Mouse (Mus musculus): ENCODE results near the gene Card19. TPM values are rescaled to one million over a fixed set of nuclear protein-coding genes. Genes with fewer than 3 reads are reported as not detected.

The Card19 gene
- polyA plus RNA-seq, 1 experiment from 2014 or later, result 33.3 TPM

DNA sequence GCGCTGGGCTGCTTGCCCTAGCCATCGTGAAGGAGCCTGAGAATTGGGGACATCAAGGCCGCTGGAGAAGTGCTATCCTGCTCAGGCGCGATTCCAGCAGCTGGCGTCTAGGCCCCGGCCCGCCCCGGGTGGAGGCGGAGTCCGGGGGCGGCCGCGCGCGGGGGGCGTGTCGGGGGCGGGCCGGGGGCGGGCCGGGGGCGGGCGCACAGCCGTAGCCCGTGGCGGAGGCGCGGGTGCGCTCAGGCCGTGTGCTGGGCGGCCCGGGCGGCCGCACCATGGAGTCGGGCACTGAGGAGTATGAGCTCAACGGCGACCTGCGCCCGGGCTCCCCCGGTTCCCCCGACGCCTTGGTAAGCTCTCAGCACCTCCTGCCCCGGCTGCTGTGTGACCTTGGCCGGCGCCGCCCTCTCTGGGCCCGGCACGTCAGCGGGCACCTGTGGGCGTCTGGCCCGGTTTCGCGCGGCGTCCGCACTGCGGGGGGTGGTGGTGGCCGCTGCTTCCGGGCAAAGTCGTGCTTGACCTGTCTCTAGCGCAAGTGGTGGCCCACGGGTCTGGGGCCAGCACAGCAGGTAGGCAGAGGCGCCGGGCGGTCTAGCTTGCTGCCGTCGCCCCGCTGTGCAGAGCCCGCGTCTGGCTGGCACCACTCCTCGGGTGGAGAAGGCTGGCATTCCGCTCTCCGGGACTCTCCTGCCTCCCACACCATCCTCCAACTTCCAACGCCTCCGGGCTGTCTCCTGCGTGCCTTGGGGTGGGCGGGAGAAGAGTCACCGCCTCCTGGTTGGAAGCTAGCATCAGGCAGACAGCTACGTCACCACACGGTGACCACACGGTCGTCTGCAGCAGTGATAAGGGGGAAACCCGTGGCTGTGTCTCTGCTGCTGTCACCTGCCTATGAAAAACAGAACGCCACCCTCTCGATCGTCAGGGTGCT, 28.3 kb downstream of the Card19 start, which contains the start of gene Ninj1:
Ninj1 (plus strand) TSS at position 198 of the 931 bp plus-strand sequence.
- H3K9ac ChIP-seq (ENCODE audit: low read depth, low read length), result peak within 1 kb of the TSS; percentile 66
- H3K36me3 ChIP-seq (ENCODE audit: control insufficient read depth, insufficient read depth, low read length), result no peaks in the 10 kb centered on the region
- peak within 1 kb of the TSS; percentile 71 for H3K4me3 ChIP-seq (ENCODE audit: low read length)
- WGBS, result under 1% methylated on average over 60 of the region's 87 CpGs
- H3K27ac ChIP-seq (ENCODE audit: low read depth, low read length), result peak within 1 kb of the TSS; percentile 32; the same call in 1 of the 2 replicates
- H3K4me1 ChIP-seq (ENCODE audit: control insufficient read depth, insufficient read depth, low read length), result peaks cover 37% of the 10 kb centered on the region
- H3K27me3 ChIP-seq (ENCODE audit: control insufficient read depth, insufficient read depth, low read length), result no peaks in the 10 kb centered on the region
- peak within 1 kb of the TSS; percentile 100 for H3K4me2 ChIP-seq (replicated peaks; ENCODE audit: low read depth, low read length)
- peak; percentile 94 for ATAC-seq (ENCODE audit: low FRiP score, low TSS enrichment)
- H3K9me3 ChIP-seq (ENCODE audit: control insufficient read depth, low read length), result no peaks in the 10 kb centered on the region

GRCm38 (mm10) chr13:49186798-49187287, 29.0 kb downstream of the Card19 start:
- WGBS, result 17% methylated on average over 11 of the region's 11 CpGs
- H3K9ac ChIP-seq (ENCODE audit: low read depth, low read length), result peak overlapping the region; percentile 66
- peak overlapping the region; percentile 100 for H3K4me2 ChIP-seq (replicated peaks; ENCODE audit: low read depth, low read length)
- no peaks in the 10 kb centered on the region for H3K9me3 ChIP-seq (ENCODE audit: control insufficient read depth, low read length)
- ATAC-seq (ENCODE audit: low FRiP score, low TSS enrichment), result peak; percentile 17
- no peaks in the 10 kb centered on the region for H3K27me3 ChIP-seq (ENCODE audit: control insufficient read depth, insufficient read depth, low read length)
- H3K4me1 ChIP-seq (ENCODE audit: control insufficient read depth, insufficient read depth, low read length), result peaks cover 35% of the 10 kb centered on the region
- 0 out of 2 replicates have a peak overlapping the region, but pooled peaks have one; percentile 32 for H3K27ac ChIP-seq (ENCODE audit: low read depth, low read length)
- peak overlapping the region; percentile 71; the same call in 1 of the 2 replicates for H3K4me3 ChIP-seq (ENCODE audit: low read length)
- no peaks in the 10 kb centered on the region for H3K36me3 ChIP-seq (ENCODE audit: control insufficient read depth, insufficient read depth, low read length)

DNA sequence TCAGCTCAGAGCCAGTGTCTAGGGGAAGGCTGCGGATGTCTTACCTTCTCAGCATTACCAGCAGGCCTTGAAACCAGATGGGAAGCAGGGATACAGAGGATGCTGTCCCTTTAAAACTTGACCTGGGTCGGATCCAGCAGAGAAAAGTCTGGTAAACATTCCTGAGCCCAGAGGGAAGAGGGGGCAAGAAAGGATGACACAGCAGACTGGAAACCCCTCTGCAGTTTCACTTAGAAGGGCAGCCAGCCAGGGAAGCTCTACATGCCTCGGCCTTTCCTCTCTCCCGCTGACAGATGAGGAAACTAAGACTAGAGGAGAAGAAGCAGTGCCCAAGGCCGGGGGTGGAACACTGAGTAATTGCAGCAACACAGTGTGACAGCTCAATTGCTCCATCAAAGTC, 32.2 kb downstream of the Card19 start:
- 48% methylated on average over 5 of the region's 5 CpGs for WGBS
- Histone ChIP-seq H3K4me2 (replicated peaks; ENCODE audit: low read depth, low read length) (no peak overlapping the region), H3K4me1 (ENCODE audit: control insufficient read depth, insufficient read depth, low read length) (peaks cover 11% of the 10 kb centered on the region; the same call in 1 of the 2 replicates), H3K9me3 (ENCODE audit: control insufficient read depth, low read length) (no peaks in the 10 kb centered on the region), H3K9ac (ENCODE audit: low read depth, low read length) (0 out of 2 replicates have a peak overlapping the region, but pooled peaks have one; percentile 4), H3K4me3 (ENCODE audit: low read length) (no peak overlapping the region), H3K36me3 (ENCODE audit: control insufficient read depth, insufficient read depth, low read length) (no peaks in the 10 kb centered on the region), H3K27ac (ENCODE audit: low read depth, low read length) (no peak overlapping the region), H3K27me3 (ENCODE audit: control insufficient read depth, insufficient read depth, low read length) (no peaks in the 10 kb centered on the region)
- no peak for ATAC-seq (ENCODE audit: low FRiP score, low TSS enrichment)

DNA sequence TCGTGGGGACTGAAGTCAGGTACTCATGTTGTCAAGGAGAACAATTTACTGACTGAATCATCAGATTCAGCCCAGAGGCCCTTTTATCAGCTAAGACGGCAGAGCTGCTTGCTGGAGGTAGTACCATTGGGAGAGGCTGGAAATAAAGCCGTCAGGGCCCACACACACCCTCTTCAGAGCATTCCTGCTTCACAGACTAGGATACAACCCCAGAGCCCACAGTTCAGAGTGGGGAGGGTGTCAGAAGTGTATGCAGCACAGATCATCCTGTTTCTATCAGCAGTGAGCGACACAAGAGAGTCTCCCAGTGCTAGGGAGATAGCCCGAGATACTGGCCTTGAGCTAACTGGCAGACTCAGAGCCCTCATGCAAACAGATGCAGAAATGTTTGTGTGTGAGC, 32.7 kb downstream of the Card19 start:
- Histone ChIP-seq H3K9ac (ENCODE audit: low read depth, low read length) (0 out of 2 replicates have a peak overlapping the region, but pooled peaks have one; percentile 4), H3K4me1 (ENCODE audit: control insufficient read depth, insufficient read depth, low read length) (peaks cover 7% of the 10 kb centered on the region; the same call in 1 of the 2 replicates), H3K9me3 (ENCODE audit: control insufficient read depth, low read length) (no peaks in the 10 kb centered on the region), H3K36me3 (ENCODE audit: control insufficient read depth, insufficient read depth, low read length) (no peaks in the 10 kb centered on the region), H3K4me3 (ENCODE audit: low read length) (no peak overlapping the region), H3K27ac (ENCODE audit: low read depth, low read length) (no peak overlapping the region), H3K4me2 (replicated peaks; ENCODE audit: low read depth, low read length) (no peak overlapping the region), H3K27me3 (ENCODE audit: control insufficient read depth, insufficient read depth, low read length) (no peaks in the 10 kb centered on the region)
- no peak for ATAC-seq (ENCODE audit: low FRiP score, low TSS enrichment)
- WGBS, result 74% methylated on average over 5 of the region's 5 CpGs

DNA sequence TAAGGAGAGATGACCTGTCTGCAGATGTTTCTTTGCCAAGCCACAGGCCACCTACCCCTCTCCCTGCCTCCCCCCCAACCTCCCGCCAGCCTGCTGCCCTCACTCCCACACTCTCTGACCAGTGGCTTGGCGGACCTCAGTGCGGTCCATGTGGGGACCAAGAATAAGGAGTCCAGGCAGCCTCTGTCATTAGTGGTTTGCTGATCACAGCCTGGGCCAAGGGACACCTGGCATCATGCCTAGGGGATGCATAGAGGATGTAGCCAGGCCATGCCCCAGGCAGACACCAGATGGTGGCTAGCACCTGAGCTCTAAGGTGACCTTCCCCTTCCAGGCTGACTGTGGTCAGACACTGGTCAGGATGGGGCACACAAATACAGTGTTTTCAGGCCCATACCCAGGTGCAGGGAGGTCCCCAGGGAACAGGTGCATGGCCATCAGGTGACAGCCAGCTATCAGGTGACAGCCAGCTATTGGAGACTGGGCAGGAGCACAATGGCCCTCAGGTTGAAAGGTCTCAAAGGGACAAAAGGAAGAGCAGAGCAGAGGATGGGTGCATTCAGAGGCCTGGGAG, 34.3 kb downstream of the Card19 start:
- Histone ChIP-seq H3K4me3 (ENCODE audit: low read length) (no peak overlapping the region), H3K36me3 (ENCODE audit: control insufficient read depth, insufficient read depth, low read length) (no peaks in the 10 kb centered on the region), H3K27me3 (ENCODE audit: control insufficient read depth, insufficient read depth, low read length) (no peaks in the 10 kb centered on the region), H3K4me2 (replicated peaks; ENCODE audit: low read depth, low read length) (no peak overlapping the region), H3K9ac (ENCODE audit: low read depth, low read length) (no peak overlapping the region), H3K9me3 (ENCODE audit: control insufficient read depth, low read length) (no peaks in the 10 kb centered on the region), H3K27ac (ENCODE audit: low read depth, low read length) (no peak overlapping the region), H3K4me1 (ENCODE audit: control insufficient read depth, insufficient read depth, low read length) (no peaks in the 10 kb centered on the region)
- 38% methylated on average over 3 of the region's 3 CpGs for WGBS
- no peak for ATAC-seq (ENCODE audit: low FRiP score, low TSS enrichment)

GRCm38 (mm10) chr13:49180691-49181090, 35.1 kb downstream of the Card19 start:
- Histone ChIP-seq H3K27me3 (ENCODE audit: control insufficient read depth, insufficient read depth, low read length) (no peaks in the 10 kb centered on the region), H3K9ac (ENCODE audit: low read depth, low read length) (no peak overlapping the region), H3K4me1 (ENCODE audit: control insufficient read depth, insufficient read depth, low read length) (no peaks in the 10 kb centered on the region), H3K27ac (ENCODE audit: low read depth, low read length) (no peak overlapping the region), H3K9me3 (ENCODE audit: control insufficient read depth, low read length) (no peaks in the 10 kb centered on the region), H3K36me3 (ENCODE audit: control insufficient read depth, insufficient read depth, low read length) (no peaks in the 10 kb centered on the region), H3K4me3 (ENCODE audit: low read length) (no peak overlapping the region), H3K4me2 (replicated peaks; ENCODE audit: low read depth, low read length) (no peak overlapping the region)
- ATAC-seq (ENCODE audit: low FRiP score, low TSS enrichment), result no peak
- WGBS, result 46% methylated on average over 1 of the region's 1 CpGs

GRCm38 (mm10) chr13:49180274-49180673, 35.6 kb downstream of the Card19 start:
- Histone ChIP-seq H3K36me3 (ENCODE audit: control insufficient read depth, insufficient read depth, low read length) (no peaks in the 10 kb centered on the region), H3K4me2 (replicated peaks; ENCODE audit: low read depth, low read length) (no peak overlapping the region), H3K4me3 (ENCODE audit: low read length) (no peak overlapping the region), H3K27ac (ENCODE audit: low read depth, low read length) (no peak overlapping the region), H3K4me1 (ENCODE audit: control insufficient read depth, insufficient read depth, low read length) (no peaks in the 10 kb centered on the region), H3K9me3 (ENCODE audit: control insufficient read depth, low read length) (no peaks in the 10 kb centered on the region), H3K9ac (ENCODE audit: low read depth, low read length) (no peak overlapping the region), H3K27me3 (ENCODE audit: control insufficient read depth, insufficient read depth, low read length) (no peaks in the 10 kb centered on the region)
- no peak for ATAC-seq (ENCODE audit: low FRiP score, low TSS enrichment)
- 85% methylated on average over 5 of the region's 5 CpGs for WGBS

DNA sequence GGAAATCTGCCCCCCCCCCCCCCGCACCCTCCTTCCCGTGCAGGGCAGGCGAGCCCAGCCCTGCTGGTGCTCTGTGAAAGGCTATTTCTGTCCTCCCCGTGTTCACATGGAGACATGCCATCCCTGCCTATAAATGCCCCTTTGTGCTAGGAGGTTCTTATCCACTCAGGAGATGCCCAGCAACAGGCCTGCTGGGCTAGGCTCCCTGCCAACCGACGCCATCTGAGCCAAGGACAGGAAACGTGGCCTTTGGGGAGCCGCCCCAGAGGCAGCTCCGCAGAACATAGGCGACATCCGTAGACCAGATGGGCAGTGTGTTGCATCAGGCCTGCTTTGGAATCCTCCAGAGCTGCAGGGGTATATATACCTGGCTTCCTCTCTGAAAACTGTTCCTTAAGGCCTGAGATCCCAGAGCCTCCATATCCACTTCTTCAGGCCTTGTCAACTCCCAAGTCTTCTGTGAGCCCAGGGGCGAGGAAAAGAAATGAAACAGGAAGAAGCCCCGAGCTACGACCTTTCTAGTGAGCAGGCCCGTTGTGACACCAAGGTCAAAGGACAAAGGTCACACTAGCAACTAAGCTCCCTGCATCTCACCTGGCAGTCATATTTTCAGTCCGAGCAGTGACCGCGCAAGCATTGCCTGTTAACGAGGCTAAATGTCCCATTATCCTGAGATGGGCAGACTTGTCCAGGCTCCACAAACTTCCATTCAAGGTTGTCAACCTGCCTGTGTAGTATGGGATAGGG, 36.8 kb downstream of the Card19 start:
- Histone ChIP-seq H3K27ac (ENCODE audit: low read depth, low read length) (no peak overlapping the region), H3K9ac (ENCODE audit: low read depth, low read length) (no peak overlapping the region), H3K4me3 (ENCODE audit: low read length) (no peak overlapping the region), H3K27me3 (ENCODE audit: control insufficient read depth, insufficient read depth, low read length) (no peaks in the 10 kb centered on the region), H3K9me3 (ENCODE audit: control insufficient read depth, low read length) (no peaks in the 10 kb centered on the region), H3K4me1 (ENCODE audit: control insufficient read depth, insufficient read depth, low read length) (no peaks in the 10 kb centered on the region), H3K4me2 (replicated peaks; ENCODE audit: low read depth, low read length) (no peak overlapping the region), H3K36me3 (ENCODE audit: control insufficient read depth, insufficient read depth, low read length) (no peaks in the 10 kb centered on the region)
- 70% methylated on average over 19 of the region's 19 CpGs for WGBS
- 0 out of 2 replicates have a peak, but pooled peaks have one; percentile 21 for ATAC-seq (ENCODE audit: low FRiP score, low TSS enrichment)
